Mouse (Mus musculus) megakaryocyte-erythroid progenitor cell, adult 5-6 weeks (primary cell): ENCODE measurements around the gene Slc35e3. TPM values are rescaled to one million over a fixed set of nuclear protein-coding genes. Genes with fewer than 3 reads are reported as not detected.

Experiments used
- ATAC-seq: replicated peaks from 2 replicates; pipeline ENCODE4 v1.8.0; 2016; ENCODE audit warnings: mild to moderate bottlenecking, inconsistent platforms; ENCODE audit not compliant: severe bottlenecking, poor library complexity, low FRiP score, low TSS enrichment
- total RNA-seq, 2 experiments: library from RNA; stranded (forward) in 1 of 2; stranded (reverse) in 1 of 2; fragments of 200-1000, 215-1000 nt in 1 of 2; fragments of >200 nt in 1 of 2; fragmentation: Nextera tagmentation in 1 of 2; gene quantifications; 2 replicates each; pipeline ENCODE4 v1.2.3; 2014 to 2017

Gene Slc35e3
- total RNA-seq, 2 experiments from 2014 or later = 5.2 to 7.2 TPM

DNA sequence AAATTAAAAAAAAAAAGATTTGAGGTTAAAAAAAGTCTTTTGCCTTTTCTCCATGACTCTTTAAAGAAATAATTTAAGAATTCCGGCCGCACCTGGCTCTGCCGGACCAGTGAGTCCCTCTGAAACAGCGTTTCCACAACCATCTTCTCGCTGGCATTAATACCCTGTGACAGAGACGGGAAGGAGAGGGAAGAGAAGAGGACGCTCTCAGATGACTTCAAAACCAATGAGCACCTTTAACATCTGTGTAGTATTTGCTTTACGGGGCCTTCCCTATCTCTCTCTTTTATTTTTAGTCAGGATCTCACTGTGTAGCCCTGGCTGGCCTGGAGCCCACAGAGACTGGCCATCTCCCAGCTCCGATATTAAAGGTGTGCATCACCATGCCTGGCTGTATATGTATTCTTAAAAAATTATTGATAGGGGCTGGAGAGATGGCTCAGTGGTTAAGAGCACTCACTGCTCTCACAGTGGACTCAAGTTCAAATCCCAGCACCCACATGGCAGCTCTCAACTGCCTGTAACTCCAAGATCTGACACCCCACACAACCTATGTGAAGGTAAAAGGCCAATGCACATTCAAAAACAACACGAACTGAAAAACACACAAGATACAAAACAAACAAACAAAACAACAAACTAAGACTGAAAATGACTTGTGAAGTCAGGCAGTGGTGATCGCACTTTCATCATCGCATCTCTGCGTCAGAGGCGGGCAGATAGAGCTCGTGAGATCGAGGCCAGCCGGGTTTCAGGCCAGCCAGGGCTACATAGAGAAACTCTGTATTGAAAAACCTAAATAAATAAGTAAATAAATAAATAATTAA is 31.5 kb upstream of the Slc35e3 start:
- no peak for ATAC-seq

DNA sequence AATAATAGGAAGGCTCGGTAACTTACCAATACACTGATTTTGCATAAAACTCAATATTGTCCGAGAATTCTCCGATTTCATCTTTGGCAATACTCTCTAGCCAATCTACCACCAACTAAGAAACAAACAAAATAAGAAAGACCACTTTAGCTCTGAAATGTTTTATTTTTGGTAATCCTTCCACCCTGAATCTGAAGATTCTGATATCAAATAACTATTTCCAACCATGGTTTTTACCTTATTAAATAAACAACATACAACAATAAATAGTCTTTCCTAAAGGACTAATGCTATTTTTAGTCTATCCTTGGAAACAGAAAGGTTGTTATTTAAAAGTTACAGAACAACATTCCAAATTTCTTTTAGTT is 30.9 kb upstream of the Slc35e3 start:
- no peak for ATAC-seq

DNA sequence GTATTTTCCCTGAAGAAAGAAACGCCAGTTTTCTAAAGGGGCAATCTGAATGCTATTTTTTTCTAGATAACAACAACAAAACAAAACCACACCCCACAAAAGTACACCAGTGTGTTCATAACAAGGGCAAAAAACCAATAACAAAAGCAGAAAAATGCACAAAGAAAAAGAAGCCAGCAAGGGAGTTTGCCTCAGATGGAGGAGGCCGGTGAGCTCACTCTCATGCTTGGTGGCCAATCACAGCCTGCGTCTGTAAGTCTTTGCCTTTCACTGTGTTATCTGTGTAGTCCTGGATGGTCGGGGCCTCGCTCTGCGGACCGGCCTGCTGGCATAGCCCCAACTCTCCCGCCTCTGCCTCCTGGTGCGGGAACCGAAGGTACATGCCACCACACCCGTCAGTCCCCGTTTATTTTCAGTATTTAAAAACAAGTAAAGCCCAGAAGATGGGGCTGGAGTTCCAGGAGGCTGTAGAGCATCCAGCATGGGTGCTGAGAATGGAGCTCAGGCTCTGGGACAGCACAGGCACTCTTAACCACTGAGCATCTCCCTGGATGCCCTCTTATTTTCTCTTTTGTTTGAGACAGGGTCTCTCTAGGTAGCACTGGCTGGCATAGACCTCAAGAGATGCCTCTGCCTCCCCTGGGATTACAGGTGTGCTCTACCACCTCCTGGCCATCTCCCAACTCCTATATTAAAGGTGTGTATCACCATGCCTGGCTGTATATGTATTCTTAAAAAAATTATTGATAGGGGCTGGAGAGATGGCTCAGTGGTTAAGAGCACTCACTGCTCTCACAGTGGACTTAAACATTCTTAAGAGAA is 30.3 kb upstream of the Slc35e3 start:
- peak; percentile 51; the same call in 1 of the 2 replicates for ATAC-seq

DNA sequence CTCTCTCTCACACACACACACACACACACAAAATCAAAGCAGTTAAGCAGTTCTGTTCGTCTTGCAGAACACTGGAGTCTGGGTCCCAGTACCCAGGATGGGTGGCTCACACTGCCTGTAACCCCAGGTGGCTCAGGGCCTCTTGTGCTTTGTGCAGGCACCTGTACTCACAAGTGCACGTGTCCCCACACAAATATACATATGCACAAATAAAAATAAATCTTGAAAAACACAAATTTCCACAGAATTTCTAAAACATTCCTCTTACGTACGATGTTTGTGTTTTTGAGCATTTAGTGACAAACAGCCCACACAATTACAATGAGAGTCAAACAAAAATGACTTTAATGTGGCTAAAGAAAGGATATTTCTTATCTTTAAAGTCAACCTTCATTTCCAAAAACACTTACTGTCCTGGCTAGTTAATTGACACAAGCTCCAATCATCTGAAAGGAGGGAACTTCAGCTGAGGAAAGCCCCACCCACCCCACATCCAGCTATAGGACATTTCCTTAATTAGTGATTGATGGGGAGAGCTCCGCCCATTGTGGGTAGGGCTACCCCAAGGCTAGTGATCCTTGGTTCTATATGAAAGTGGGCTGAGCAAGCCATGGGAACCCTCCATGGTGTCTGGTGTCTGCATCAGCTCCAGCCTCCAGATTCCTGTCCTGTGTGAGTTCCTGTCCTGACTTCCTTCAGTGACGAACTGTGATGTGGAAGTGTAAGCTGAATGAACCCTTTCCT is 29.4 kb upstream of the Slc35e3 start:
- ATAC-seq = no peak

DNA sequence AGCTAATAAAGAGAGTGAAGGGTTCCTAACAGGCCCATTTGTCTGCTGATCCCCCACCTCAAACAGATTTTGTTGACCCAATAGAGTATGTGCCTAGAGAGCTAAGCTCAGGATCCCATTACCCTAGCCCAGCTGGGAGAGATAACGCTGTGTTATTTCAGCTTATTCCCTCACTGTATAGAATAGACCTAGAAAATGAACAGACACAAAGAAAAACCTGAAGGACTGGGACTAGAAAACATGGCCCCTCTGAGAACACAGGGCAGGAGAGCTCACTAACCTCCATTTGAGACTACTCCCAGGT is 28.6 kb upstream of the Slc35e3 start:
- ATAC-seq = no peak

DNA sequence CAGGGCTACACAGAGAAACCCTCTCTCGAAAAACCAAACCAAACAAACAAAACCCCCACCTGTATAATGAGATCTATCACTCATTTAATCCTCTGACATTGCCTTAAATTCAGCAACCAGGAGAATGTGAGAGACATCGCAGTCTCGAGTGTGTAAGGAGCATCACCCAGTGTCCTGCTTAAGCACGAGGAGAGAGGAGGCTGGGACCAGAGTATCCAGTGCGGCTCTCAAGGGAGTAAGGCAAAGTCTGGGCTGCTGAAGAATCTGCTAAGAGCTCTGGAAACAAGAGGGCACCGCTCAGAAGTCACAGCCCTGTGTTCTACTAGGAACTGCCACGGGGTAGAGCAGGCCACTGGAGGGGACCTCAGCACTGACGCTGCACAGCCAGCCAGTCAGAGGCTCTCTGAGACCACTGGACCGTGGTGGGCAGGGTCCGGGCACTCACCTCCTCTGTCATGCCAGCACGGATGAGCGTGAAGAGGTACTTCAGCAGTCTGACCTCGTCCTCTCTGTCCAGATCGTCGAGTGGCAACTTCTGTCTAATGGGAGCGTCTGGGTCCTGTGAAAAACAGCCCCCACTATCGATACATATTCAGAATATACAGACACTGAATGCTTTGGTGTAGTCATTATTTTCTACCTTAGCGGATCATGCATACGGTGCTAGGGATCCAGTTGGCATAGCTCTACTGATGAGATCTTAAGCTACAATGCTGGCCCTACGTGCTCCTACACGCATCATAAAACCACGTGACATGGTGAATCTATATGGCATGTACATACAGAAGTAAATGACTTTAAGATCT is 28.0 kb upstream of the Slc35e3 start:
- no peak for ATAC-seq

DNA sequence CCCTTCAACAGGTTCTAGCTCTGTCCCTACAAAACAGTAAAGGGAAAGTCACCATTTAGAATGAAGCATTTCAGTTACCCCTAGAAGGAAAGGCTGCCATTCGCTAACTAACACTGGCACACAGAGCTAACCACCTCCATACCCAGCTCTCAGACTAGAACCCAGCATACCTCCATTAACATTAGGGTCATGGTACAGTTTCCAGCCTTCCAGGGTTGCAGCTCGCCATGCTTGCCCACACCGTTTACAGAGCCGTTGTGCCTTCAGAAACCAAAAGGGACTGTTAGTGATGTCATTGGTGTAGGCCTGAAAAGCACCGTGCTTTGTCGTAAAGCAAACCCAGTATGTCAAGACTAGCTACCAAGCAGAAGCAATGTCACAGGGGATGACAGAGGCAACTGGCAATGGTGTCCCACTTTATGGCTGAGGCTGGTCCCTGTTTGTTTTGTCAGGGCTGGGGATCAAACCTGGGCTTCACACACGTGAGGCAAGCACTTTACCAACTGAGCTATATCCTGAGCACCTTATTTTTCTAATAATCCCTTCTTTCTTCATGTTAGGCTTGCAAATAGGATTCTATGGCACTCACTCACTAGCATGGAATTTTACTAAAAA is 27.0 kb upstream of the Slc35e3 start:
- ATAC-seq = no peak

DNA sequence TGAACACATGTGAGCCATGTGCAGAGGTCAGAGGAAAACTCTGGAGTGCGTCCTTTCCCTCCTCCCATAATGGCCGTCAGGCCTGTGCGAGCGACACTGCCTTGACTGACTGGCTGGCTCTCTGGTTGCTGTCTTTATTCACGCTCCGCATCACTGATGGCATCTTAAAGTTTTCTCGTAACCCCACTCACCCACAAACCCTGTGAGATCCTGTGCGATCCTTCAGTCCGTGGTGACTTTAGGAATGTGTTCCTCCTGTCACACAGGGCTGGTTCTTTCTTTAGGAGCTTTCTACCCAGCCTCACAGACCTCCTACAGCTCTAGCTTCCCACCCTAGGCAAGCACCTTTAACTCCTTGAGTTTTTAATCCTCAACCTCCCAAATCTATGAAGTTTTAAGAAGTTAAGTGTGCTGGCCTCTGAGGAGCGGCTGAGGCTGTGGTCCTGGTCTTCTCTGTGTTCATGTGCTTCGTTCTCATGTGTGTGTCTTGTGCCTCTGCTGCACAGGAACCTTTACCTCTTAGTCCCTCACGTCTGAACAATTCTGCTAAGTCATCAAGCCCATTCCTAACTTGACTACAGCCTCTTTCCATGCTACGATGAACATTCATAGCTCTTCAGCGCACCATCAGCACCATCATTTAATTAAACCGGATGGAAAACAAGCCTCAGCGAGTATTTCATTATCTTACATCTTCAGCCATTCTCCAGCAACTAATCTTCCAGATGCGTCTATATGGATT is 26.4 kb upstream of the Slc35e3 start:
- no peak for ATAC-seq

DNA sequence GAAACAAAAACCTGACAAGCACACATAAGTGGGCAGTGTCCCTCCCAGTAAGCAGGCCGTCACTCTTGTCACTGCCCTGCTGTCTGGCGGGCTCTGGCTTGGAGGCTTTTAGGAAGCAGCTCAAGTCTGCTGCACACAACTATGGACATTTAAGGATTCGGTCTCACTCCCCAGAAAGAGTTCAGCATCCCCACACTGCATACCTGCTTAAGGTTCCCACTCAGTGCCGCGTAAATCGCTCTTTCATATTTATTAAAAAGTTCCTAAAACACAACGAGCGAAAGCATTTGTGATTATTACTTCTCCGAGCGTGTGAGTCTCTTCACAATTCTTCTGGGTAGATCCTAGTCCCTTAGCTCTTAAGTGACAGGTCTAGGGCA is 25.0 kb upstream of the Slc35e3 start:
- no peak for ATAC-seq

DNA sequence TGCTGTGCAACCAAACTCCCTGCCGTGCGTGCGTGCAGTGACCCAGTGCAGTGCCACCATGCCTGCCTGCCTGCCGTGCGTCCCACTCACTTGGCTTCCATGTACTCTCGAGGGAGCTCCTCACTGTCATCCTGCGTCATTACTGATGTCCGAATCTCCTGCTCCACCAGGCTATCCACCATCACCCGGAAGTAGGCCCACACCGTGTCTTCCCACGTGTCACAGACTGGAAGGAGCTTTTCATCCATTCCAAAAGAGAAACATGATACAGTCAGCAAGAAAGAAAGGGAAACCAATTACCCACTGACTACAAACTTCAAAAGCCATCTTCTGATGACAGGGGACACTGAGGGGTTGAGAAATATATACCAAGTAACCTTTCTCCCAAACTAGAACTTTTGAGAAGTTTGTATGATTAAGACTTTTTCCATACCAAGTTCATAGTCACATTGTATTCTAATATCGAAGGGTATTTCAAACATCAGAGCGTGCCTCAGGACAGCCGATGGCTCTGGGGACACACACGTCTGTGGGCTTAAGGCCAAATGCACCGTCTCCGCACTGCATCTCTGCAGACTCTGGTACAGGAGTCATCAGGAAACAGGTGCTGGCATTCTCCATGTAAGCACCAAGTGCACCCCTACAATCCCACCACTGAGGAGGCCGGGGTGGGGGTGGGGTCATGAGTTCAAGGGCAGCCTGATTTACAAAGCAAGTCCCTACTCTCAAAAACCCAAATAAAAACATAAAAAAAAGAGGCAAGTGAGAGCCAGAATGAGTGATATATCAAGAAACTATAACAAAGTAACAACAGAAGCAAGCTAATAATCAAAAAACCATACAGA is 24.3 kb upstream of the Slc35e3 start:
- ATAC-seq = no peak

DNA sequence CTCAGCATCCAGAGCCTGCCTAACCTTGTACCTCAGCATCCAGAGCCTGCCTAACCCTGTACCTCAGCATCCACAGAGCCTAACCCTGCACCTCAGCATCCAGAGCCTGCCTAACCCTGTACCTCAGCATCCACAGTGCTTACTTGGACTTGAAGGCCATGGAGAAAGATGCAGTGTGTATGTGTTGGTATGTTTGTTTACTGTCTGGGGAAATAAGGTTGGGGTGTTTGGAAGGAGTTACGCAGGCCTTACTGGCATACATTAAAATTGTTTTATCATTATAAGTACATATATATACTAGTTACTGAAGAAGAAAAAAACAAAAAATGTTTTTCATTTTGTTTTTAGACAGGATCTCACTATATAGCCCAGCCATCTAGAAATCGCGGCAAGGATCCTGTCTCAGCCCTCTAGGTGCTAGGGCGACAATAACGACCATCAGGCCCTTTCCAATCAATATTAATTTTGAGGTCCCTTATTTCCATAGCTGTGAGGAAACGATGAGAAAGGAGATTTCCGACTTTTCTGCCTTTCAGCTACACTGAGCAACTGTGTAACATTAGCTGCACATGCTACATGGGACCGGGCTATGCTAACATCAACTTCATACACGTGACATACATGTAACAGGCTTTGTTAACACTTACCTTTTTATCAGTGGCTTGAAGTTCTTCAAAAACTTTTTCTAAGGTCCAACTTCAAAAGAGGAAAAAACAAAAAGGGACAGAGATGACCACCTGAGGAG is 23.5 kb upstream of the Slc35e3 start:
- no peak for ATAC-seq

DNA sequence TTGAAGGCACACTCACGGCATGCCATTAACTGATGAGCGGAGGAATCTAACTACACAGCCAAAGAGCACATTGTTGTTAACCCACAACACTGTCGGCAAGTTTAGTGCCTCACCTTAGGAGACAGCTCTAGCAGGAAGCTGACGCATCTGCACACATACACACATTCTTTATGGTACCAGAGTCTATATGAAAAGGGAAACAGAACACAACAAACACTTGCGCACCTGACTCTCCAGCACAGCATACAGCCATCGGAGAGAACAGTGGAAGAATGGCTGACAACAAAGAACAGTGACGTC is 21.9 kb upstream of the Slc35e3 start:
- no peak for ATAC-seq

DNA sequence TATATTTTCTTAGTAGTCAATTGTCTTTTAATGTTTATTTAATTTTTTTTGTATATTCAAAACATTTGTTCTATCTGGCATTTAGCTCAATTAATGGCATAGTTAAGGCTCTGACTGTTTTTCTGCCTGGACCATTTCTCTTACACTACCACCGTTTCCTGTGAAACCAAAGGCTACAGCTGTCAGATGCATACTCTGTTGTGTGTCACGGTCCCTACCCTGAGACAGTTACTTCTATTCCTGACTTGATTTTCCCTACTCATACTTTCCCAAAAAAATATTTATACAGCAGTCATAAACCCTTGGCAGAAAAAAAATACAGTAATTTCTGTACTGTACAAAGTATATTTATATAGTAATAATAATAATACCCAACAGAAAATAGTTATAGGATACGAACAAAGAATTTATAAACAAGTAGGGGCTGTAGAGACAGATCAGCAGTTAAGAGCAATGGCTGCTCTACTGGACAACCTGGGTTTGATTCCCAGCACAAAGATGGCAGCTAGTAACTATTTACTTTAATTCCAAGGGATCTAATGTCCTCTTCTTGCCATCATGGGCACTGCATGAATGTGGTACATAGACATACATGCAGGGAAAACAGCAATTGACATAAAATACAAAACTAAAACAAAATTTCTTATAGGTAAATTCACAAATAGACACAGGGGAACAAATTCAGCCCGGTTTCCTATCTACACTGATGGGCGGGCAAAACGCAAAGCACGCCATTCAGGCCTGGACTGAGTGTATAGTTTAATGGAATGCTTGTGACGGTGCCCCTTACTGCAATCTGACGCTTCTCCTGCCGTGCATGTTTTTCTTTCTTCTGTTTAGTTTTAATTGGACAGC is 21.3 kb upstream of the Slc35e3 start:
- no peak for ATAC-seq

DNA sequence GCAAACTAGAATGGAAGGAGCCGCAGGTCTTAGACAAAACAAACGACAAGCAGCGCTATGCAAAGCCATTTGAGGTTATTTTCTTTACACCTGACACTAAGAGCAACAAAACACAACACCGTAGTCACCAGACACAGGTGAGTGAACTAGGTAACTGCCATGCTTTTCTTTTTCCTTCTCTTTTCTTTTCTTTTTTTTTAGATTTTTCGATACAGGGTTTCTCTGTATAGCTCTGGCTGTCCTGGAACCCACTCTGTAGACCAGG is 20.7 kb upstream of the Slc35e3 start:
- ATAC-seq = no peak

DNA sequence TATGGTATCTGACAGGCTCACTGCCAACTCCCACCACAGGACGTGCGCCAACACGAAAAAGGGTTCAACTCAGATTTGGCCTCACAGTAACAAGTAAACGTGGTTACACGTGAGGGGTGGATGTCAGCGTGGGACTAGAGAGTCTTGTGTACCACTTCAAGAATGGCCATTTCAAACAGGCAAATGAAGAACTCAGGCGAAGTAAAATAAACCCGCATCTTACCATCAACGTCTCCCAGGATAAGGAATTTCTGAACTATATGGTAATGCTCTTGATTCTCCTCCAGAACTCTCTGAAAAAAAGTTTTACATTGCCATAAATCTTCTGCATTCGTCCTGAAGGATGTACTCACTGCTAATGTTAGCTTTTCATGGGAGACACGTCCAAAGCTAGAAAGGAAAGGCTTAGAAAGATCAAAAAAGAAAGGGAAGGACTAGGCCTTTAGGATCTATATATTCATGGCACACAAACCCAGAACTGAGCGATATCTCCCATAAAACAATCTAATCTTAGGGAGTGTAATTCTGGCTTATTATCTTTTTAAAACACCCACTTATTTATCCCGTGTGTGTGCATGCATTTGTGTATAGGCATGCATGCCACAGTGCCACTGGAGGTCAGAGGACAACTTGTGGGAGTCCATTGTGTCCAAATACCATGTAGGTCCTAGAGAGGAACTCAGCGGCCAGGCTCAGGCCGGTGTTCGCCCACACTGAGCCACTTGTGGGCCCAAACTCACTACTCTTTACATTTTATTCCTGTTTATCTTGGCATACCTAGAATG is 20.1 kb upstream of the Slc35e3 start:
- no peak for ATAC-seq
